Mouse (Mus musculus): ENCODE measurements at regions not wholly inside any gene's neighbourhood (a gene's known extent, or its start where the extent isn't known, plus 50 kb on each side); places are given as distances from the start of the nearest gene placed in this dataset.

DNA sequence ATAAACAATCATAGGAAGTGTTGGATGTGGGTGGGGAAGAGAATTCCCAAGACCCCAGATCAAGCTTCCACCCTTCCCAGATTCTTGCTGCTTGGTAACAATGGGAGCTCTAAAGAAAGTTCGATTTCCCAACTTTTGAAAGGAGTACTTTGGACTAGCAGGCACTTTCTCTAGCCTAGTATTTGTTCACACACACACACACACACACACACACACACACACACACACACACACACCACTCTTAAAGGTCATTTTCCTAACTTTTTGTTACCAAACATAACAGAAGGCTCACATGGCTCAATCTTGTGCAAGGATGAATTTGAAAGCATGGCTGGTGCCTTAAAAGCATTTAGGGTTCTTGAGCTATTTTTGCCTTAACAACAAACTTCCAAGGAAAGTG lies 71.6 kb upstream of the Pgrmc2 start:
- DNase-seq (ENCODE audit: low spot score in 2 of 2), result no peak

DNA sequence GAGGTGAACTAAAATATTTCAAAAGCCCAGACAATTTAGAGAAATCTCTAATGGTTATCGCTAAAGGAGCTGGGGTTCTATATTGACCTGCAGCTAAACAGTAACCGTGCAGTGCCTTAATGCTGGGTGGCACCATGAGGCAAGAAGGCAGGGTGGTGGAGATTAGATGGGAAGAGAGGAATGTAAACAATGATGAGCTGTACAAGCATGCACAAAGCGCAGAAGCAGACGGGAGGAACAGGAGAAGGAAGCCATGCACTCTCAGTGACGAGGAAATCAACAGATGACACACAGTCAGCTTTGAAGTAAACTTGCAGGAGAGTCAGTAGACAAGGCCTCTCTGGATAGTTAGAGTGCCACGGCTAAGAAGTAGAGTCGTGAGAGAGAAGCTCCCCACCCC lies 69.1 kb upstream of the Pgrmc2 start:
- no peak for DNase-seq (ENCODE audit: low spot score in 2 of 2)

DNA sequence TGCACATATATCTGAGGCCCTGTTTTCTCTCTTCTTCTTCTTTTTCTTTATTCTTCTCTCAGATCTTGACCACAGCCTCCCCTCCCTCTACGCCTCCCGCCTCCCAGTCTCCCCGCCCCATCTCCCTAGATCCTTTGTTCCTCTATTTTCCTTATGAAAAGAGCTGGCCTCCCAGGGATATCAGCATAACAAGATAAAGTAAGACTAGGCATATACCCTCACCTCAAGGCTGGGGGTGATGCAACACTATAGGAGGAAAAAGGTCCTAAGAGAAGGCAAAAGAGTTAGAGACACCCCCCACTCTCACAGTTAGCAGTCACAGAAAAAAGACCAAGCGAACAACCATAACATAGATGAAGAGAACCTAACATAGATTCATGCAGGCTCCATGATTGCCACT lies 57.5 kb upstream of the Pgrmc2 start:
- DNase-seq (ENCODE audit: low spot score in 2 of 2), result no peak

DNA sequence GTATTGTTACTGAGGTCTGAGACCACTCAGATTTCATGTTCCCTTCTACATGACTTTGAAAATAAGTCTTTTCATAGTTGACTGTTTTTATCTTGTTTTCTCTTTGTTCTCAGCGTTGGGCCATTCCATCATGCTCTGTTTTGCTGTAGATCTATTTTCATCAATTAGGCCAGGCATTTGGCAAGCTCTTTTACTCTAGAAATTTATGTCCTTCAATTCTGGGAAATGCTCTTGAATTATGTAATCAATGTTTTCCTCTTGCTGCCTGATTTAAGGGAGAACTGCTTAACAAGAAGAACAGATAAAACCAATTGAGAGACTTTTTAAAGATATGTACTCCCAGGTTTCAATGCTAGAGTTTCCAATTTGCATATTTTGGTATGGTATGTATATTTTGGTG lies 55.1 kb upstream of the Pgrmc2 start:
- DNase-seq (ENCODE audit: low spot score in 2 of 2), result no peak

DNA sequence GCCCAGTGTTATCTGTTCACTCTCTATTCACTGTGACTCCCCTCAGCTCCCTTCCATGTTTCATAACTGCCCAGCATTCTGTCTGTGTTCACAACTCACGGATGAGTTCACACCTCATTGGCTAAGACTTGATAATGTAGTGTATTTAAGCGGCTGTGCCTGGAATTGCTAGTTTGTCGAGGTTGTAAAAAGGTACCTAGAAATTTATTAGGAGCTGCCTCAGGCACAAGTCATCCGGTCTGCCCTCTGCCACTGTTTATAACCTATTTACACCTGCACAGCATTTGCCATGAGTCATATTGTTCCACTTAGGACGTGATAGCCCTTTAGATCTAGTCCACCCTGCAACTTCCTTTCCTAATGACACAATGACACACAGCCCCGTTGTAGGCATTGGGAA lies 50.0 kb upstream of the Pgrmc2 start:
- peak in 1 of 2 experiments; percentile 8 for DNase-seq (ENCODE audit: low spot score in 2 of 2)
